Mouse (Mus musculus) midbrain, postnatal 0 days (tissue): Measurements from ENCODE around the gene Pbx4. TPM values are rescaled to one million over a fixed set of nuclear protein-coding genes. Genes with fewer than 3 reads are reported as not detected.

Experiments used
- ATAC-seq: fragments of 200-750 bp; cut with Nextera tagmentation; 2 replicates; pipeline ENCODE4 v1.8.0; 2017; ENCODE audit warnings: moderate number of reproducible peaks, mild to moderate bottlenecking, moderate TSS enrichment, moderate library complexity; ENCODE audit not compliant: low FRiP score
- DNase-seq: peaks from one replicate; pipeline ENCODE4 v3.0.0-alpha.2; 2015; ENCODE audit warnings: low spot score
- H3K27ac ChIP-seq: fragments of 300-500 bp; sonication (generic); 2 replicates; pipeline ENCODE4 v1.5.1; 2014; ENCODE audit warnings: low read depth, mild to moderate bottlenecking, low read length, mixed read lengths
- H3K27me3 ChIP-seq: fragments of 300-500 bp; sonication (generic); 2 replicates; pipeline ENCODE4 v1.6.1; 2014; ENCODE audit warnings: low read length, control low read depth, mixed read lengths; ENCODE audit not compliant: insufficient read depth
- H3K36me3 ChIP-seq: fragments of 300-500 bp; sonication (generic); 2 replicates; pipeline ENCODE4 v1.6.1; 2014; ENCODE audit warnings: low read length, control low read depth, mixed read lengths; ENCODE audit not compliant: insufficient read depth
- H3K4me1 ChIP-seq: fragments of 300-500 bp; sonication (generic); 2 replicates; pipeline ENCODE4 v1.6.1; 2014; ENCODE audit warnings: mild to moderate bottlenecking, control low read depth, antibody characterized with exemption, low read length, mixed read lengths; ENCODE audit not compliant: insufficient read depth
- H3K4me2 ChIP-seq: fragments of 300-500 bp; sonication (generic); 2 replicates; pipeline ENCODE4 v1.6.1; 2014; ENCODE audit warnings: low read depth, mild to moderate bottlenecking, low read length, mixed read lengths; ENCODE audit not compliant: poor library complexity, severe bottlenecking
- H3K4me3 ChIP-seq: fragments of 300-500 bp; sonication (generic); 2 replicates; pipeline ENCODE4 v1.5.1; 2014; ENCODE audit warnings: low read depth, mild to moderate bottlenecking, low read length, moderate library complexity
- H3K9ac ChIP-seq: fragments of 300-500 bp; sonication (generic); replicated peaks from 2 replicates; pipeline ENCODE4 v1.6.1; 2014; ENCODE audit warnings: mild to moderate bottlenecking, low read length, moderate library complexity, mixed read lengths; ENCODE audit not compliant: poor library complexity, severe bottlenecking
- H3K9me3 ChIP-seq: fragments of 300-500 bp; sonication (generic); 2 replicates; pipeline ENCODE4 v1.6.1; 2016; ENCODE audit warnings: low read length, control low read depth
- CTCF ChIP-seq: IDR thresholded peaks from 2 replicates; pipeline ENCODE4 v1.5.1; 2016; ENCODE audit warnings: antibody characterized with exemption, mild to moderate bottlenecking
- WGBS: fragments of 180-500 bp; shearing (Covaris S2); extraction: QIAGEN DNeasy Blood & Tissue Kit; methylation state at CpG from one replicate; pipeline ENCODE4 v1.1.7; 2014; 5-methylcytosine and 5-hydroxymethylcytosine counted together
- polyA plus RNA-seq: library from polyadenylated mRNA; unstranded; fragments of >200 nt; fragmentation: Nextera tagmentation; extraction: Ambion mirVana; gene quantifications from 2 replicates; pipeline ENCODE4 v1.2.1, GENCODE M21; 2015
- total RNA-seq: library from RNA; depleted of rRNA; stranded (reverse); fragments of >200 nt; gene quantifications from 2 replicates; pipeline ENCODE4 v1.2.3, GENCODE M21; 2014; rRNA removed

Pbx4 gene
- total and polyA plus RNA-seq, 2 experiments from 2014 or later, result 43.9 to 98.8 TPM

GRCm38 (mm10) chr8:69918506-69918905 is 86.2 kb downstream of the Pbx4 start:
- DNase-seq (no peak), ATAC-seq (no peak)
- H3K4me3 ChIP-seq, result no peak overlapping the region
- H3K9me3 ChIP-seq, result no peaks in the 10 kb centered on the region
- TF ChIP-seq CTCF, result no peak
- H3K27ac ChIP-seq, result no peak overlapping the region
- peaks cover 8% of the 10 kb centered on the region; the same call in 1 of the 2 replicates for H3K4me1 ChIP-seq
- H3K9ac ChIP-seq, result no peak overlapping the region
- peaks cover 15% of the 10 kb centered on the region; the same call in 1 of the 2 replicates for H3K36me3 ChIP-seq
- no peaks in the 10 kb centered on the region for H3K27me3 ChIP-seq
- H3K4me2 ChIP-seq, result no peak overlapping the region

DNA sequence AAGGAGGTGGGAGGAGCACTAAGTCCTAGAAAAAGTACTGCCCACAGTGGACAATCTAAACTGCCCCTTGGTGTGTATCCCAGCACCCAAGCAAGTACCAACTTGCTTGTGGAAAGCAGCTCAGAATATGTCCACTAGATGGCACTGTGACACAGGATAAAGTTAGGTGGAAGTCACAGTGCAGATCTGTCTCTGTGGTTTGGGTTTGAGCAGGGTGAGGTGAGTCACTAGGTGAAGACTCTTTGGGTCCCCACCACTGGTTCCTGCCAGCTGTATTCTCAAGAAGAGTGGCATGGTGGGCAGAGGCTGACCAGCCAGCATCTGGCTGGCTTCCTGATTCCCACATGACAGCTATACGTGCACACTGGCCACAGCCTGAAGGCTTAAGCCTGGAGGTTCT is 86.7 kb downstream of the Pbx4 start:
- DNase-seq (peak; percentile 89), ATAC-seq (peak; percentile 44)
- H3K9me3 ChIP-seq, result no peaks in the 10 kb centered on the region
- H3K27ac ChIP-seq, result 0 out of 2 replicates have a peak overlapping the region, but pooled peaks have one; percentile 18
- no peak overlapping the region for H3K9ac ChIP-seq
- no peak overlapping the region for H3K4me2 ChIP-seq
- H3K36me3 ChIP-seq, result peaks cover 11% of the 10 kb centered on the region; the same call in 1 of the 2 replicates
- H3K4me1 ChIP-seq, result peaks cover 8% of the 10 kb centered on the region; the same call in 1 of the 2 replicates
- H3K27me3 ChIP-seq, result no peaks in the 10 kb centered on the region
- WGBS, result 58% methylated on average over 1 of the region's 1 CpGs
- peak; percentile 96 for TF ChIP-seq CTCF
- H3K4me3 ChIP-seq, result no peak overlapping the region

DNA sequence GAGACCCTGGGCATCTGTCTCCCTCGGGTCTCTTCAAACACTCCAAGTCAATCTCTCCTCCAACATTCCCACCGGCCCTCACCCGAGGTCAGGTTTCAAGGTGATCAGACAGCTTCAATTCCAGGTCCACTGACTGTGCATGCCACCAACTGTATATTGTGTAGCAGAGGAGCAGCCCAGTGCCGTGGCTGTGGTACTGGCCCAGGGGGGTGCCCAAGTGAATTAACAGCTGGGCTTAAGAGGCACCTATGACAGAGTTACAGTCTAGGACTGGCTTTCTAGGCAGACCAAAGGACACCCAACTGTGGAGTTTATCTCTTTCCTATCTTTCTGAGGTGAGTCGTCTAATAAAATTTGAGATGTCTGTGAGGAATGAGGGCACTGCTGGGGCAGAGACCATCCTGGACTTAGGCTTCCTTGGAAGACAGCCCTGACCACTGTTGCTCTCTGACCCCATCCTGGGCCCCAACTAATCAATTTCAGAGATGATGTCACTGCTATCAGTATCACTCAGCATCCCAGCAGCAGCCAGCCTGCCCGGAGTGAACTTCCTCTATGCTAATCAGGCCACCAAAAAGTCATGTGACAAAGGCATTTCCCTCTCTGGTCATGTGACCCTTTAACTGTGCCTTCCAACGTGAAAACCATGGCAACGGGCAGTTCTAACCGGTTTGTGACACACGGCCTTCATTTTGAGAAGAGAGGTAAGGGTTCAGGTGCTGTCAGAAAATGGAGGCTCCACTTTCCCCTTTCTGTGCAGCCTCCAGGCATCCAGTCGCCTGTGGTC is 87.8 kb downstream of the Pbx4 start:
- H3K27ac ChIP-seq, result peak overlapping the region; percentile 80
- H3K4me3 ChIP-seq, result no peak overlapping the region
- WGBS, result 42% methylated on average over 11 of the region's 11 CpGs
- H3K9ac ChIP-seq, result peak overlapping the region; percentile 37; the same call in 1 of the 2 replicates
- no peaks in the 10 kb centered on the region for H3K27me3 ChIP-seq
- peak; percentile 74 for ATAC-seq
- no peak overlapping the region for H3K4me2 ChIP-seq
- TF ChIP-seq CTCF, result no peak
- peaks cover 6% of the 10 kb centered on the region; the same call in 1 of the 2 replicates for H3K36me3 ChIP-seq
- H3K9me3 ChIP-seq, result no peaks in the 10 kb centered on the region
- peaks cover 8% of the 10 kb centered on the region; the same call in 1 of the 2 replicates for H3K4me1 ChIP-seq
- DNase-seq, result peak; percentile 82

- WGBS, result 98% methylated on average over 2 of the region's 2 CpGs
- Histone ChIP-seq H3K27me3 (no peaks in the 10 kb centered on the region), H3K4me3 (no peak overlapping the region), H3K9ac (0 out of 2 replicates have a peak overlapping the region, but pooled peaks have one; percentile 1), H3K9me3 (no peaks in the 10 kb centered on the region), H3K4me2 (no peak overlapping the region), H3K4me1 (peaks cover 8% of the 10 kb centered on the region; the same call in 1 of the 2 replicates), H3K36me3 (peaks cover 5% of the 10 kb centered on the region; the same call in 1 of the 2 replicates), H3K27ac (peak overlapping the region; percentile 80)
- no peak for TF ChIP-seq CTCF
- no peak for DNase-seq
- ATAC-seq, result no peak
These were observed 88.8 kb downstream of the Pbx4 start for GRCm38 (mm10) chr8:69921141-69921540.

Other genes starting within 250 kb of the Pbx4 start
- gene Zfp868, start 206.9 kb upstream of the Pbx4 start, total RNA-seq, result 22.4 and 29.3 TPM in 2 replicates
- 21.5 and 26.0 TPM in 2 replicates for gene Zfp868, start 206.9 kb upstream of the Pbx4 start, polyA plus RNA-seq
- 3.6 and 5.9 TPM in 2 replicates for gene Zfp964, start 178.0 kb upstream of the Pbx4 start, total RNA-seq
- gene Zfp964, start 178.0 kb upstream of the Pbx4 start, polyA plus RNA-seq, result 0.99 and 1.2 TPM in 2 replicates
- gene Zfp869, start 121.8 kb upstream of the Pbx4 start, total RNA-seq, result 14.6 and 17.5 TPM in 2 replicates
- 14.4 and 15.5 TPM in 2 replicates for gene Zfp869, start 121.8 kb upstream of the Pbx4 start, polyA plus RNA-seq
- gene Zfp963, start 82.5 kb upstream of the Pbx4 start, total RNA-seq, result 3.3 and 5.3 TPM in 2 replicates
- 5.0 and 5.5 TPM in 2 replicates for gene Zfp963, start 82.5 kb upstream of the Pbx4 start, polyA plus RNA-seq
- gene Gm20422, start 57.6 kb upstream of the Pbx4 start, total RNA-seq, result 1.5 and 2.4 TPM in 2 replicates
- gene Gm20422, start 57.6 kb upstream of the Pbx4 start, polyA plus RNA-seq, result not detected in 2 replicates
- 77.7 and 92.7 TPM in 2 replicates for gene Atp13a1, start 41.3 kb upstream of the Pbx4 start, total RNA-seq
- gene Atp13a1, start 41.3 kb upstream of the Pbx4 start, polyA plus RNA-seq, result 44.6 and 46.4 TPM in 2 replicates
- gene Zfp866, start 41.3 kb upstream of the Pbx4 start, total RNA-seq, result 44.7 and 53.4 TPM in 2 replicates
- gene Zfp866, start 41.3 kb upstream of the Pbx4 start, polyA plus RNA-seq, result 19.2 and 20.0 TPM in 2 replicates
- 53.9 and 71.2 TPM in 2 replicates for gene Gmip, start 23.8 kb upstream of the Pbx4 start, total RNA-seq
- gene Gmip, start 23.8 kb upstream of the Pbx4 start, polyA plus RNA-seq, result 33.7 and 37.6 TPM in 2 replicates
- gene Lpar2, start 10.1 kb upstream of the Pbx4 start, total RNA-seq, result 5.4 and 7.7 TPM in 2 replicates
- gene Lpar2, start 10.1 kb upstream of the Pbx4 start, polyA plus RNA-seq, result 0.44 and 0.63 TPM in 2 replicates
- gene Cilp2, start 55.2 kb downstream of the Pbx4 start, total RNA-seq, result 12.0 and 14.9 TPM in 2 replicates
- gene Cilp2, start 55.2 kb downstream of the Pbx4 start, polyA plus RNA-seq, result 7.5 and 8.0 TPM in 2 replicates
- not detected in 2 replicates for gene Tssk6, start 69.7 kb downstream of the Pbx4 start, total RNA-seq
- 4.4 and 4.6 TPM in 2 replicates for gene Tssk6, start 69.7 kb downstream of the Pbx4 start, polyA plus RNA-seq
- 55.6 and 86.8 TPM in 2 replicates for gene Ndufa13, start 70.1 kb downstream of the Pbx4 start, total RNA-seq
- gene Ndufa13, start 70.1 kb downstream of the Pbx4 start, polyA plus RNA-seq, result 239 and 243 TPM in 2 replicates
- 7.6 and 8.0 TPM in 2 replicates for gene Yjefn3, start 70.2 kb downstream of the Pbx4 start, total RNA-seq
- gene Yjefn3, start 70.2 kb downstream of the Pbx4 start, polyA plus RNA-seq, result 13.4 and 15.4 TPM in 2 replicates
- gene Gatad2a, start 163.9 kb downstream of the Pbx4 start, total RNA-seq, result 24.4 and 30.1 TPM in 2 replicates
- gene Gatad2a, start 163.9 kb downstream of the Pbx4 start, polyA plus RNA-seq, result 17.2 and 19.3 TPM in 2 replicates
- gene Mau2, start 210.2 kb downstream of the Pbx4 start, total RNA-seq, result 130 and 148 TPM in 2 replicates
- gene Mau2, start 210.2 kb downstream of the Pbx4 start, polyA plus RNA-seq, result 54.3 and 56.6 TPM in 2 replicates
- gene Sugp1, start 210.3 kb downstream of the Pbx4 start, total RNA-seq, result 18.6 and 19.9 TPM in 2 replicates
- gene Sugp1, start 210.3 kb downstream of the Pbx4 start, polyA plus RNA-seq, result 48.7 and 48.9 TPM in 2 replicates
- 1.6 TPM in 1 of 2 replicates, not detected in the other for gene Tm6sf2, start 240.4 kb downstream of the Pbx4 start, total RNA-seq
- 0.22 and 0.35 TPM in 2 replicates for gene Tm6sf2, start 240.4 kb downstream of the Pbx4 start, polyA plus RNA-seq